Mouse (Mus musculus): Measurements from ENCODE around the gene Fbp2. TPM values are rescaled to one million over a fixed set of nuclear protein-coding genes. Genes with fewer than 3 reads are reported as not detected.

Fbp2 gene
- polyA plus RNA-seq (2017; shearing (Covaris generic)) = not detected

GRCm38 (mm10) chr13:62857941-62858915 lies at the start of gene Fbp2:
Gene Fbp2 (minus strand): TSS chr13:62858422.

DNA sequence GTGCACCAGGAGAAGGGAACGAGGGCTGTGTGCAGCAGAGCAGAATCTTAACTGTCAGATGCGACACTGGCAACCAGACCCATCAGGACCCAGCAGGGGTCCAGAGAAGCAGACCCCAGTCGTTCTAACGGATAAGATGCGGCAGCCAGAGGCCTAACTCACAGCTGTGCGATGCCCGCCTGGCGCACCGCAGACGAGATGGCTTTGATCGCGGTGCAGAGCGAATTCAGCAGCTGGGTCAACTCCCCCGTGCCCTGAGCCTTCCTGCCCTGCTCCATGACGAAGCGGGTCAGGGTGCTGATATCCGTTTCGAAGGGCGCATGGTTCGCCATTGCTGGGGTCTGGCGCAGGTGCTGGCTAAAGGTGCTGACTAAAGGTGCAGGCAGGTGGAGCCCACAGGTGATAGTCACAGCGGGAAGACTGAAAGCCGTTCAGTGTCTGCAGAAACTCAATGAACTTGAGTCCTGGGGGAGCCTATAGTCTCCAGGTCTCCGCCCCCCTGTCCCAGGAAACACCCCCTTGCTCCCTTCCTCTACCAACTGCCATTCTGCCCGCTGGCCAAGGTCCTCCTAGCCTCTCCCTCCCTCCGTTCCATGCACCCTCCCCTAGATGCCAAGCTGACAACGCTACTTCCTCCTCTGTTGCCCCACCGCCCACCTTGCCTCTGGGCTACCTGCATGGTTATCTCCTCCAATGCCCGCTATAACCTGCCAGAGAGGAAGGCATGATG lies 29.7 kb upstream of the Fbp2 start, which contains the start of gene Fbp1:
Fbp1 (minus strand) TSS at position 571 of the 730 bp plus-strand sequence.

Other genes with a start within 250 kb of the Fbp2 start
- 0.61 TPM for gene 6720489N17Rik, start 234.2 kb downstream of the Fbp2 start, polyA plus RNA-seq (2017; shearing (Covaris generic))
- 8.2 TPM for gene Platr25, start 97.7 kb downstream of the Fbp2 start, polyA plus RNA-seq (2017; shearing (Covaris generic))
- 0.93 TPM for gene Gm5141, start 72.6 kb downstream of the Fbp2 start, polyA plus RNA-seq (2017; shearing (Covaris generic))
- not detected for gene Fbp1, start 29.9 kb upstream of the Fbp2 start, polyA plus RNA-seq (2017; shearing (Covaris generic))
- 97.5 TPM for gene 2010111I01Rik, start 106.5 kb upstream of the Fbp2 start, polyA plus RNA-seq (2017; shearing (Covaris generic))